Mouse (Mus musculus) testis, adult 2 months (tissue): Measurements from ENCODE around the gene Rrnad1. TPM values are rescaled to one million over a fixed set of nuclear protein-coding genes. Genes with fewer than 3 reads are reported as not detected.
A peak's percentile ranks its signal among the peaks of the same experiment; 100 is the strongest.

Experiments used
- H3K27ac ChIP-seq: fragments of 200-500 bp; 2 replicates; pipeline ENCODE4 v1.5.1; 2012; ENCODE audit warnings: low read depth, low read length; ENCODE audit not compliant: control insufficient read depth, insufficient read depth
- H3K27me3 ChIP-seq: fragments of 200-500 bp; 2 replicates; pipeline ENCODE4 v1.6.1; 2012; ENCODE audit warnings: mild to moderate bottlenecking, low read length, moderate library complexity; ENCODE audit not compliant: control insufficient read depth, insufficient read depth
- H3K36me3 ChIP-seq: fragments of 200-500 bp; 2 replicates; pipeline ENCODE4 v1.6.1; 2012; ENCODE audit warnings: mild to moderate bottlenecking, low read length; ENCODE audit not compliant: control insufficient read depth, insufficient read depth
- H3K4me1 ChIP-seq: fragments of 200-500 bp; 2 replicates; pipeline ENCODE4 v1.6.1; 2012; ENCODE audit warnings: low read length; ENCODE audit not compliant: control insufficient read depth, insufficient read depth
- H3K4me3 ChIP-seq: fragments of 200-500 bp; 2 replicates; pipeline ENCODE4 v1.5.1; 2012; ENCODE audit warnings: low read depth, mild to moderate bottlenecking, low read length, moderate library complexity, mixed read lengths; ENCODE audit not compliant: control insufficient read depth
- CTCF ChIP-seq: fragments of 200-500 bp; IDR thresholded peaks from 2 replicates; pipeline ENCODE4 v1.5.1; 2012; ENCODE audit warnings: low read depth, mild to moderate bottlenecking, inconsistent platforms, low read length, moderate library complexity; ENCODE audit not compliant: control insufficient read depth, insufficient read depth, insufficient replicate concordance
- POLR2A ChIP-seq: fragments of 200-500 bp; IDR thresholded peaks from 2 replicates; pipeline ENCODE4 v1.6.1; 2012; ENCODE audit warnings: low read depth, mild to moderate bottlenecking, inconsistent platforms, low read length, moderate library complexity; ENCODE audit not compliant: control insufficient read depth
- polyA plus RNA-seq: library from polyadenylated mRNA; depleted of rRNA; stranded (reverse); fragments of >200 nt; gene quantifications from 2 replicates; pipeline ENCODE4 v1.2.3, GENCODE M21; 2012; rRNA removed

Rrnad1 gene
- 22.2 and 24.4 TPM in 2 replicates for polyA plus RNA-seq

GRCm38 (mm10) chr3:87930078-87930795, at the start of gene Rrnad1, which contains the start of gene Isg20l2:
Gene Rrnad1, minus strand, starts transcription at chr3:87930717.
Gene Isg20l2, plus strand, starts transcription at chr3:87930314.
- Histone ChIP-seq H3K36me3 (peaks cover 1% of the 10 kb centered on the region), H3K27me3 (no peaks in the 10 kb centered on the region)
- peak; percentile 67; the same call in 1 of the 2 replicates for TF ChIP-seq CTCF
- peak; percentile 71 for TF ChIP-seq POLR2A

GRCm38 (mm10) chr3:87980085-87980484, 49.6 kb upstream of the Rrnad1 start:
- H3K27me3 ChIP-seq = no peaks in the 10 kb centered on the region
- H3K4me3 ChIP-seq = no peak overlapping the region
- H3K36me3 ChIP-seq = no peaks in the 10 kb centered on the region
- H3K4me1 ChIP-seq = no peaks in the 10 kb centered on the region
- H3K27ac ChIP-seq = no peak overlapping the region
- TF ChIP-seq POLR2A = no peak
- no peak for TF ChIP-seq CTCF

More at GRCm38 (mm10) chr3:87930078-87930795, at the start of gene Rrnad1, which contains the start of gene Isg20l2:
- peak within 1 kb of the TSS; percentile 91 for H3K27ac ChIP-seq
- H3K4me1 ChIP-seq = peaks cover 2% of the 10 kb centered on the region
- H3K4me3 ChIP-seq = peak within 1 kb of the TSS; percentile 97

DNA sequence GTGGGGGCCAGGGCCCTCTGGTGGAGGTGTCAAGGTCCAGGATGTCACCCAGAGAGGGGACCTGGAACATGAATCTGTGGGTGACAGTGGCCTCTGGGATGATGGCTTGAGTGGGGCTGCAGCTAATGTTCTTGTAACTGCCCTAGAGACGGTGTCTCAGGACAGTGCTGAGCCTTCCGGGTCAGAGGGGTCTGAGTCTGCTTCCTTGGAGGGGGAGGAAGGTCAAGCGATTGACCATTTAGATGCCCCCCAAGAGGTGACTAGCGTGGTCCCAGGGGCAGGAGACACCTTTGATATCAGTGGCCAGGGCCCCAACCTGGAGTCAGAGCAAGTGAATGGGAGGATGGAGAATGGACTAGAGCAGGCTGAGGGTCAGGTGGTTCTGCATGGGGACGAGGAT, 49.0 kb upstream of the Rrnad1 start:
- no peak overlapping the region for H3K4me3 ChIP-seq
- no peak overlapping the region for H3K27ac ChIP-seq
- H3K27me3 ChIP-seq = no peaks in the 10 kb centered on the region
- no peaks in the 10 kb centered on the region for H3K36me3 ChIP-seq
- H3K4me1 ChIP-seq = no peaks in the 10 kb centered on the region
- no peak for TF ChIP-seq CTCF
- TF ChIP-seq POLR2A = no peak

GRCm38 (mm10) chr3:87974381-87974987, 44.0 kb upstream of the Rrnad1 start:
- H3K27ac ChIP-seq = no peak overlapping the region
- peaks cover 11% of the 10 kb centered on the region for H3K4me1 ChIP-seq
- no peaks in the 10 kb centered on the region for H3K27me3 ChIP-seq
- no peak overlapping the region for H3K4me3 ChIP-seq
- no peaks in the 10 kb centered on the region for H3K36me3 ChIP-seq
- TF ChIP-seq CTCF (no peak), POLR2A (no peak)

DNA sequence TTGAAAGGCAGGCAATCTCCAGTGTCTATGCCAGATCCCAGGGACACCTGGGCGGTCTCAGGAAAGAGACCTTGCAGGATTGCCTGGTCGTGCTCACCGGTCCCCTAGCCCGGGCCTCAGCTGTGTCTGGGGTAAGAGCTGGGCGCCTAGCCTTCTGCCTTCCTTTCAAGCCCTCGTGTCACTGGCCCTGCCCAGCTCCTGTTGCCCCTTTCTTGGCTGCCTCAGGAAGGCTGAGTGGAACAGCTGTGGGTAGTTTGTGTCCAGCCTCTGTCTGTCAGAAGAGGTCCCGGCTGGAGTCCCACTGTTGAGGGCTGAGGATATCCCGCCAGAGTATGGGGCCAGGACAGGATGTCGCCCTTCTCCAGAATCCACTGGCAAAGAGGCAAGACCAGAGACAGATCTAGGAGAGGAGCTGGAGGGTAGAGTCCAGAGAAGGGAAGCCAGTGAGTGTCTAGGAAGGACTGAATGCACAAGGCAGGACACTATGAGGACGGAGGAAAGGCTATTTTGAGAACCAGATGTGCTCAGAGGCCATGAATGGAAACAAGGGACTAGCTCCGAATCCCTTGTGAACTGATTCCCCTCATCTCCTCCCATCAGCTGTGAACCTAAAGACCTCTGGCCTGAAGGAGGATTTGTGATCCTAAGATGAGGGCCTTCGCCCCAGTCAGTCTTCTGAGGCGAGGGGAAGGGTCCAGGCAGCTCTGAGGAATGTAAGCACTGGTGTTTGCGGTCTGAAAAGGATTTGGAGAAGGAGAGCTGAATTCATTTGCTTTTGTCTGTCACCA, 43.3 kb upstream of the Rrnad1 start:
- no peak overlapping the region for H3K4me3 ChIP-seq
- no peak overlapping the region for H3K27ac ChIP-seq
- H3K36me3 ChIP-seq = no peaks in the 10 kb centered on the region
- H3K4me1 ChIP-seq = peaks cover 11% of the 10 kb centered on the region
- TF ChIP-seq POLR2A (no peak), CTCF (no peak)
- no peaks in the 10 kb centered on the region for H3K27me3 ChIP-seq

DNA sequence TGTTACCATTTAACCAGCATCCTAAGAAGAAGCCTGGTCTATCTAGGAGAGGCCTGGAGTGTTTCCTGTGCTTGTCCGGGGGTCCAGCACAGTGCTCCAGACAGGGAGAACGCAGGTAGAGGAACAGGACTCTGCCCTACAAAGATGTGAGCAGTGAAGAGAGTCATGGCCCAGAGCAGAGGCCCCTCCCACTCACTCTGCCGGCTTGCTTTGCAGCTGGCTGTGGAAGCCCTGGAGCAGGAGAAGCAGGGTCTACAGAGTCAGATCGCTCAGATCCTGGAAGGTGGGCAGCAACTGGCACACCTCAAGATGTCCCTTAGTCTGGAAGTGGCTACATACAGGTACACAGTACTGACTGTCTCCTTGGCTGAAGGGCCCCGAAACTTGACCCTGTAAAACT, 42.3 kb upstream of the Rrnad1 start:
- Histone ChIP-seq H3K4me1 (peaks cover 11% of the 10 kb centered on the region), H3K4me3 (no peak overlapping the region), H3K27me3 (no peaks in the 10 kb centered on the region), H3K27ac (no peak overlapping the region), H3K36me3 (no peaks in the 10 kb centered on the region)
- TF ChIP-seq POLR2A = no peak
- no peak for TF ChIP-seq CTCF

DNA sequence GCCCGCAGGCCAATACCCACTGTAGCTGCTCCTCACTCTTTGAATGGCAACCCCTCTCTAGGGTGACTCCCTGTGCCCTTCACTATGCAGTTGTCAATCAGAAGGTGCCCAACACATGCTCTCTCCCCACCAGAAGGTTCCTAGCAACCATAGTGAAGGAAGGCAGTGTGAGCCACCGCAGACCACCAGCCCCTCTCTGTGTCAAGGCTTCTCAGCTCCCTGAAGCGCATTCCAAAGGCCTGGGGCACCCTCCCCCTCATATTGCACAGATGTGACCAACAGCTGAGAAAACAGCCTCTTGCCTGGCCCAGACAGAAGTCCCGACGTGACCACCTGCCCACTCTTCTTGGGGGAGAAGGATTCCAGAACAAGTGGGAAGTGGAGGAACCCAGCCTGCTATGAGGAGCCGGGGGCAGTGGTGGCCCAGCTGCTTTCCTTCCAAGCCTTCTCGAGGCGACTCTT, 41.7 kb upstream of the Rrnad1 start:
- Histone ChIP-seq H3K27me3 (no peaks in the 10 kb centered on the region), H3K36me3 (no peaks in the 10 kb centered on the region), H3K4me1 (peaks cover 11% of the 10 kb centered on the region), H3K4me3 (no peak overlapping the region), H3K27ac (no peak overlapping the region)
- TF ChIP-seq POLR2A (no peak), CTCF (no peak)
